Mouse (Mus musculus): ENCODE measurements at regions not wholly inside any gene's neighbourhood (a gene's known extent, or its start where the extent isn't known, plus 50 kb on each side); places are given as distances from the start of the nearest gene placed in this dataset.

DNA sequence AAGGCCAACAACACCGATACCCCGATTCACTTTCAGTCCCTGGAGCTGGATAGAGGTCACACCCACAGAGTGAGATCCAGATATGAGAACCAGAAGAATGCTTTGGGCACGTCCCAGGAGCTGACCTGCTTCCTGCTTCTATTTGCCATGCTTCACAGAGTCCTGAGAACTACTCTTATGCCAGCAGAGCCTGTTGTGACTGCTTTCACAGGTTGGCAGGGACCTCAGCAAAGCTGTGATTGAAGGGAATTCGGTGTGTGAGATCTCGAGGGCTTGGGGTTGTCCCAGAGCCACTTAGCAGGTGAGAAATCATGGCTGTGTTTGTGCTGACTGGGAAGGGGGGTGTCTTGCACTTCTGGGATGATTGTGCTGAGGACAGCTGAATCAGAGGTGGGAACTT lies 197.5 kb upstream of the Kif2a start:
- no peak for DNase-seq

DNA sequence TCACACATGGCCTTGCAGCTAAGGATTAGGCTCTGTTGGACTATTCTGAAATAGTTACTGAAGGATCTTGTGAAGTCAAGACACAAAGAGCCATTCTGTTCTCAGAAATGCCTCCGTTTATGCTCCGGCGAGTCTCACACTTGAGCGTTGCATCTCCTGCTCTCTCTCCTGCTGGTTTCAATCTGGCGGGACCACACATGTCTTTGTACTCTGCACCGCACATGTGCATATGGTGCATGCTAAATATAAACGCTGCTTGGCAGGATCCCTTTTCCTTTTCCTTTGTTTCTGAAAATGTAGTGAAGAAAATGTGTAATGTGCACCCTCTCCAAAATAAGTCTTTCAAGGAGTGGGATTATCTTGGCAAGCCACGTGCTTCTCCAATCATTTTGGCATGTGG lies 196.4 kb upstream of the Kif2a start:
- peak; percentile 80 for DNase-seq

DNA sequence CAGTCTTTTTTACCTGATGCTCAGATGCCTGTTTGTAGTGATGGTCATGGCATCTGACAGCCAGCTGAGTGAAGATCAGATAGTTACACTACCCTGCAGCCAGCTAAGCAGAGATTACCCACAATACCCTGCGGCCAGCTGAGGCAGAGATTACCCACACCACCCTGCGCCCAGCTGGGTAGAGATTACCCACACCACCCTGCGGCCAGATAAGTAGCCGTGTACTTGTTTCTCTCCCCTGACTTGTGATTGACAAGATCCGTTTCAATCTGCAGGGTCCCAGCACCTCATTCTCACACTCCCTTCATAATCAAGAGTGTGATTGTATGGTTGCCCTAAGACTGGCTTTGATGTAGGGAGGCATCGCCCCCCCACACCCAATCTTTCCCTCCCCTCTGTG lies 195.9 kb upstream of the Kif2a start:
- DNase-seq = no peak

DNA sequence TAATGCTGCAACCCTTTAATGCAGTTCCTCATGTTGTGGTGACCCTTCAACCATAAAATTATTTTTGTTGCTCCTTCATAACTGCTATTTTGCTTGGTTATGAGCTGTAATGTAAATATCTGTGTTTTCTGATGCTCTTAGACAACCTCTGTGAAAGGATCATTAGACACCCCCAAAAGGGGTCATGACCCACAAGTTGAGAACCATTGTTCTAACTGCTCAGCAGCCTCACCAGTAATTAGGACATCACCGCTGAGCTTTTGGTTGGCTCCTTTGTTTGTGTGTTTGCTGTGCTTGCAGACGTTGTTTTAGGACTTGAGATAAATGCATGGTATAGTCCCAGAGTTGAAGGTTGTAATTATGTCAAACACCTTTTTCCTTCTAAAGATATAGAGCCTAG lies 191.4 kb upstream of the Kif2a start:
- DNase-seq = no peak

DNA sequence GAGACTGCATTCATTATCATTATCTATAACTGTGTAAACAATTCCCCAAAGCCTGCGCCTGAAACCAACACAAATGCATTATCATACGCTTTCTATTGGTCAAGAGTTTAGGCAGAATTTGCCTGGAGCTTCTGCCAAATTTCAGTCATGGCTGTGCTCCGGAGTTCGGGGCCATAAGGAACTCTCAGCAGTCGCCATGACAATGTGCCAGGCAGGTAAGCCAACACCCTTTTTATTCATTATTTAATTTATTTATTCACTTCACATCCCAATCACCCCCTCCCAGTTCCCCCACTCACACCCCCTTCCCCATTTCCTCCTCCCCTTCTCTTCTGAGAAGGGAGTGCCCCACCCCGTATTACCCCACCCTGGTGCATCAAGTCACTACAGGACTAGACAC lies 188.8 kb upstream of the Kif2a start:
- no peak for DNase-seq

DNA sequence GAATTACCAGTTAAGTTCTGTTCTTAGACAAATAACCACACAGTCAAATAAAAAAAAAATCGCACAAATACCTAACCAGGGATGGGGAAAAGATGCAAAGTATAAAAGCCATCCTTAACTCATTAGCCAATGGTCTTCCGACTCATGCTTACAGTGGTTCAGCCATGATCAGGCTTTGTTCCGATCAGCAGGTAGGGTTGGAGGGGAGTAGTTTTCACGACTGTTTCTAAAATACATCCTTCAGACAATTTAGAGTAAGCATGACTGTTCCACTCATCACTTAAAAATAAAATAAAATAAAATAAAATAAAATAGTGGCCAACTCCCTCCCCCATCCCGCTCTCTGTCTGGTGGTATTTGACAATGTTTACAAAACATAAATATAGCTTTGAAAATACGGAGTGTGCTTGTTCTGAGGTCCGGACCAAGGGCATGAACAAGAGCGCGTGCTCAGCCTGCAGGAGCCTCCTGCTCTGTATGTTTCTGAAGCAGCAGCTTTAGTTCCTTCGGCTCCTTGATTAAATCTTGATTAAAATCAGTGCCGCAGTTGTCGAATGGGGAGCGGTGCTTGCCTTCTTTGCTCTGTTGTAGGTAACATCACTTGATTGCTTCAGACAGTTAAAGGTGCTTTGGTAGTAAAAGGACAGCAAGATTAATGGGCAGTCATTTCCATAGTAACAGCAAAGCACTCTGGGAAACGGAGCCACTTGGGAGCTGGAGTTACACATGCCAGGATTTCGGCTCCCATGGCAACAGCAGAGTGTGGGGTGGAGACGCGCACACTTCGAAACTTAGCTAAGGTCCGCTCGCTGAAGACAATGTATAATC lies 185.6 kb upstream of the Kif2a start:
- DNase-seq = peak; percentile 83

DNA sequence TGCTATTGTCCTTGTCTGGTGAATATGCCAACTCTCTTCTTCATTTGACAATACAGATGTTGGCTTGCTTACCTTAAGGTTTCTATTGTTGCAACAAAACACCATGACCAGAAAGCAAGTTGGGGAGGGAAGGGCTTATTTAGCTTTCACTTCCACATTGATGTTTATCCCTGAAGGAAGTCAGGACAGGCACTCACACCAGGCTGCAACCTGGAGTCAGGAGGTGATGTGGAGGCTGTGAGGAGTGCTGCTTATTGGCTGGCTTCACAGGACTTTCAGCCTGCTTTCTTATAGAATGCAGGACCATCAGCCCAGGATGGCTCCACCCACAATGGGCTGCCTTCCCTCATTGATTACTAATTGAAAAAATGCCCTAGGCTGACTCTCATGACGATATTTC lies 177.9 kb upstream of the Kif2a start:
- DNase-seq = no peak

DNA sequence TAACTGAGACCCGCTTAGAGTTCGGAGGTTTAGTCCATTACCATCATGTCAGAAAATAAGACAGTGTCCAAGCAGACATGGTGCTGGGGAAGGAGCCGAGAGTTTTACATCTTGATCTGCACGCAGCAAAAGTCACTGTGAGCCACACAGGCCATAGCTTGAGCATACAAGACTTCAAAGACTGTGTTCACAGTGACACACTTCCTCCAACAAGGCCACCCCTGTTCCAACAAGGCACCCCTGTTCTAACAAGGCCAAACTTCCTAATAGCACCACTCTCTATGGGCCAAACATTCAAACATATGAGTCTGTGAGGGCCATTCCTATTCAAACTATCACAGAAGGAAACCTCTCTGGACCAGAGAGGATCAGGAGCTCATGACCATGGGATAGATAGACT lies 171.5 kb upstream of the Kif2a start:
- no peak for DNase-seq

DNA sequence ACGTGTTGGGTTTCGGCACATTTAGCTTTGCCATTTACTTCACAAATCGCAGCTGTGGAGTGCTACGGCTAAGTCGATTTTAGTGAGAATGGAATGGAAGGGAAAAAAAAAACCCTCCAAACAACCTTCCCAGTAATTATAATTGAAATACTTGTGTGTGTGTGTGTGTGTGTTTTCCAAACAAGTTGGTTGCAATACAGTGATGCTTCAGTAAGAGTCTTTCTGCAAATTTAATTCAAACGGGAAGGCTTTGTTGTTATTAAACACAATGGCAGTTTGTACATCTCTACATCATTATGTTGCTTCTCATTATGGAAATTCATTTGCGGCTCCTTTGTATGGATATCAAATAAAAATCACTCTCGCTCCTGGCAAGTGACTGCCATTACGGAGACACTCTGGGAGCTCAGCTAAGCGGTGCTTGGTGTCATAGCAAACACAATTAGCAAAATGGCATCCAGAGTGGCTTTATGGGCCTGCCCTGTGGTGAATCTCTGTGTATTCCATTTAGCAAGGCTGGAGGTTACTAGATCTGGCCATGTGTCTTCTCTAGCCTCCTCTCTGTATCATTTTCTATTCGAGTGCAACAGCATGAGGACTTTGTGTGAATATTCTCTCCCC lies 165.4 kb upstream of the Kif2a start:
- no peak for DNase-seq

DNA sequence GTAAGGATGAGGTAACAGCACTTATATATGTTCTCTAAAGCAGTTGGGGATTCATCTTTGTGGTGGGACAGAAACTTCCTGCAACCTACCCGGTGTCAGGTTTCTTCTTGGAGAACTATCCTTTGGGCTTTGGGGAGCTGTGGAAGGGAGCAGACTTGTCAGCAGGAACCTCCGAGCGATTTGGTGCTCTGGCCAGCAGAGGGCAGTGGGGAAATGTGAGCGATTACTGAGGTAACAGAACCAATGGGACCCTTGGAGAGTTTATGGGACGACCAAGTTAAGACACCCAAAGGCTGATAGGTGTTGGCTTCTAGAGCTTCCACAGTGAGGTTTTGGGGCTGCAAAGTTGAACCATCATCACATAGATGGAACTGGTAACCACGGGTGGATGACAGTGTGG lies 160.6 kb upstream of the Kif2a start:
- peak; percentile 63 for DNase-seq

DNA sequence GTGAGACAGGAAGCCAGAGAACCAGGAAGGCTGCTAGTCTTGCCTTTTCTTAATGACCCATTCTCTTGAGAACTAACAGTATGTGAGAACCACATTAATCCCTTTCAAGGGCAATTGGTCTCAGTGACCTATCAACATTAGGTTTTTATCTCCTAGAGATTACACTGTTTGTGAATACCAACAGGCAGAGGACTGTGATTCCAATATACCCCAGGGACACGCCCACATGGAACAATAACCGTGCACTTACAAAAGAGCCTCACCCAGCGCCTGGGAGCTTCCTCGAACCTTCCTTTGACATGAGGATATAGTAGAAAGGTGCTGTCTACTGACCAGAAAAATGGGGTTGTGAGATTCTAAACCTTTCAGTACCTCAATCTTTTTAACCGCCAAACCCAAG lies 157.6 kb upstream of the Kif2a start:
- DNase-seq = no peak

DNA sequence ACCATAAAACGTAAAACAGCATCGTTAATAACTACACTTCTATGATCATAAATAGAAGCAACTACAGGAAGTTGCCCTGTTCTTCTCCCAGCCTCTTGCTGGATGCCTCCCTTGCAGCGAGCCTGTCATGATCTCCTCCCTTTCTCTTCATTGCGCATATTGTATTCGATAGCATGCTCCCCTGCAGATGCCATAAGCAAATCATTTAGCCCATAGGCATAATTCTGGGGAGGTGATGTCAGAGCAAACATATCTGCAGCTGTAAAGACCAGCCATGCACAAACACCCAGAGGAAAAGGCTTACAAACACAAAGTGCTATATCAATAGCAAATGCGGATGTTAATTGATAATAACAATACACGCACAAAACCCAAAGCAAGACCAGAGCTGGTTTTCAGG lies 155.7 kb upstream of the Kif2a start:
- DNase-seq = no peak

DNA sequence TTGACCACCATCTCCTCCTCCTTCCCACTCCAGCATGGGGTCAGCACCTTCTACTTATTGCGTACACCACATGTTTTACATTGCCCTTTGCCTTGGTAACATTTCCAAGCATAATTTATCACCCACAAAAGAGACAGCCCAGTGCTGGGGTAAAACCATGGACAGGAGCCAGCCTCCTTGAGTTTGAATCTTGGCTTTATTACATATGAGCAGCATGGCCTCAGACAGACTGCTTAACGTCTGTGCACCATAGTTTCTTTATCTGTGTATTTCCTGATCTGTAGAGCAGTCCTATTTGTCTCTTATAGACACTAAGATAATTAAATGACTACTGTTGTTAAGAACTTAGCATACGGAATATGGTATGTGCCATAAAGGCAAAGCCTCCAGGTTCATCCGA lies 154.0 kb upstream of the Kif2a start:
- DNase-seq = no peak

DNA sequence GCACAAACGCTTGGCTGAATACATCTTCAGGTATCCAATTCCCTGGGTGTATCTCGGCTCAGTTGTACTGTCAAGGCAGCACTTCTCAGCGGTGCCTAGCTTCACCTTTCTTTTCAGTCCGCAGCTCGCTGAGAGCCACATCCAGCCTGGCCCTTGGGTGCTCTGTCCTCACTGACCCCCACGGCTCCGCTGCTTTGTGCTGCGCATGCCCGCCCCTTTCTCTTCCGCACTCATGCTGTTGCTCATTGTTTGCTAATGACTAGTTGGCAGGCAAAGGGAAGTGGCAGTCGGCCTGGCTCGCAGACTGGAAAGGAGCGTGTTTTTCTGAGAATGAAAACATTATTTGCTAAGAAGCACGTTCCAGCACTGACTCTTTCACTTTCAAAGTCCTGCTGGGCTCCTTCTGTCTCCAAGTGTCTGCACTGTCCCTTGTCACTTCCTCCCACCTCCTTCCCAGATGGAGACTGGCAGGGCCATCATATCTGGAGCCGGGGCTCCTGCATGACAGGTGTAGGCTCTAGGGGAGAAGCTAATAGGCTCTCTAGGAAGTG lies 146.7 kb upstream of the Kif2a start:
- DNase-seq = peak; percentile 35

DNA sequence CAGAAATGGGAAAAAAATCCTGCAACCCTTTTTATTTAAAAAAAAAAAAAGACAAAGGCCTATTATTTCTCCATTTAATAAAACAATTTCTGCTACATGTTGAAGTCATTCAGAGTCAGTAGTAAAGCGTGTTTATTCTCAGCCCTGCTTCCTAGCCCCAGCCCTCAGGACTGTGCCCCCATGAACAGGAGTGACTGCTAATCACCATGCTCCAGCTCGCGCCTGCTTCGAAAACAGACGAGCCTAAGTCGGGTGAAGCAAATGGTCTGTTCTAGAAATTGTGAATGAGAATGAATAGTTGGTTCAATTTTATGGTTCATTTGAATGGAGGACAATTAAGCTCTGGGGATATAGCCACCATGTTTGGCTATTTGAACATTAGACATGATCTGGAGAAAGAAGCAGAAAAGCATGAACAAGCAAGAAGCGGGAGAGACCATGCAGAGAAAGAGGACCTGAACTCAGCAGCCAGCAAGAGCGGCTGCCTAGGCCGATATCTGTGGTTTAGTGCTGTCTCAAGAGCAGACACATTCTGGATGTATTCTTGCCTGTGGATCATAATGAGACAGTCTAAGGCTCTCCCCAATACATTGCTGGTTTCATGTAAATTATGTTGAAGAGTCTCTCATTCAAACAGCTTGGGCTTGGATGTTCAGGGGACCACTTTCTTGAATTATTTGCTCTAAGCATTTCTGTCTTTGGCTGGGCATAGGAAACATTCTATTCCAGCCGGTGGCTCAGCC lies 146.1 kb upstream of the Kif2a start:
- no peak for DNase-seq

DNA sequence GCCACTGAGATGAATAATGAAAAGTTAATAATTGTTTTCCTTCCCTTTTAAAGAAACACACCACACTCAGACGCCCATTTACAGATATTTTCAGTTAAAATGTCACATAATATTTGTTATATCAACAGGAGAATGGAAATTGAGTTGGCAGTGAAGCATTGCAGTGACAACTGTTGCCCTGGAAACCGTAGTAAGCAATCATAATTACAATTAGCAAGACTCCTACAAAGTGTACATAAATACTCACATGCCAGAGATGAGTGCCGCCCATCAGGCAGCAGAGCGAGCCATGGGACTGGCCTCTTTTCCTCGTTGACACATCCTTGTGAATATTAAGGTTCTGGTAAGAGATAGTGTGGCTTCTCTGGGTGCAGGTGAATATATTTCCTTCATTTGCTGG lies 129.6 kb upstream of the Kif2a start:
- no peak for DNase-seq

DNA sequence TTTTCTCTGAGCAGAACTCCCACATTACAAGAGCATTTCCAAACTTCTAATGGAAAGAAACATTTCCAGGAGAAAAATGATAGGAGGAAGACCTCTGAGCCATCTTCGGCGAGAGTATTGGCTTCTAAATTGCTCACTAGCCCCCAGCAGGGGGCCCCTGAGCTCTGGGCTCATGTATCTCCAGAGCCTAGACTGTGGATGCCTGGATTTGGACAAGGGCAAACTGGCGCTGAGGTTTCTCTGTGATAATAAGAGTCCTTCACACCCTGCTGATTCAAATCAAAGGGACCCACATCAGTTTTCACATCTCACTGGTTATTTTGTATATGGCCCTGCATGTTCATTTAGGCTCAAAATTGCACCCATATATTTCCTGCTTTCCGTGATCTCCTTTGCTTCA lies 119.3 kb upstream of the Kif2a start:
- no peak for DNase-seq

DNA sequence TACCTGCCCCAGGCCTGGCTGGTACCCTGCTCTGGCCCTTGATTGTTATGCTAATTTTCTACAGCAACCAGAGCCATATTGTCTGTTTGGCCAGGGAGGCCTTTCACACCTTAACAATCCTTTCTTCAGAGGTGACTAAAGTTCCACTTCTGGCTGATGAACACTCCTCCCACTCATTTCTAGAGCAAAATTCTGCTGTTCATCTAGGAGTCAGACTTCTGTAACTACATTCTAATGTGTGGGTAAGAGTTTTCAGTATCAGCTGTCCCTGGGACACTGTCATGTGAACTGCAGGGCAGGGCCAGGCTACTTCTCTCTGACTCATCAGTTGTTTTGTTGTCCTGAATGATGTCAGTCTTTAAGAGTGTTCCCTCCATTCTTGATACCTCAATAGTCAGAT lies 112.2 kb upstream of the Kif2a start:
- no peak for DNase-seq

DNA sequence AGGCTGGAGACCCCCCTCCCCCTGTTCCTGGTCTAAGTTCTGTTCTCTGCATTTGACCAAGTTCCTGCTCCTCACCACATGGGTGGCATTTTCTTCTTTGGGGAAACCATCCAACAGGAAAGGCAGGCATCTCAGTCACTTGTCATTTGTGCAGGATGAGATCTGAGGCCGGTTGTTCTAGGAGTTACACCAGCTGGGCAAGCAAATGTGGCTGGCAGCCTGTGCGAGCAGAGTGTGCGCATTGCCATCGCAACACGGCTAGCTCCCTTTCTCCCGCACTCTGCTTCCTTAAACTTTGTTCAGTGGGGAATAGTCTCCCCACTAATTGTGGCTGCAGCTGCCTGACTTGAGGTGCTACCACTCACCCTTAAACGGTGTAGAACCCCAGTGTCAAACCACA lies 104.7 kb upstream of the Kif2a start:
- no peak for DNase-seq

DNA sequence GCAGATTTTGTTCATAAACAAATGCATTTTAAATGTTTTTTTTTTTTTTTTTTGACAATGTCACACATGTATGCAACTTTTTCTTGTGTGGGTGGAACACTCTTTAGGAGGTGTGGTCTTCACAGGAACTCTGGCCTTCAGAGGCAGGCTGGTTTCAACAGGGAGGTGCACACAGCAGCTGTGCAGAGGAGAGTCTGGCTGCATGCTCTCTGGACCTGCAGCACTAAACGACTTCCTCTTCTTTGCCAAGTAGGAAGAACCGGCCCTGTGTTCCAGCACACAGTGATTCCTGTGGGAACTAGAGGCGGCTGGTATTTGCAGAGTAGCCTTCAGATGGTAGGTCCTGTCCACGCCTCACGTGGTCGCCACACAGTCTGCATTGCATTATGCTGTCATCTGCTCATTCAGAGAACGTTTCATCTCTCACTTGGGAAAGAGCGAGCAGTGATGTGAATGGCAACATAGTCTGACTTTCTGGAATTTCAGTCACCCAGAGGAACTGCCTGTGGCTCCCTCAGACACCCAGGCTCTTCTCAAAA lies 102.3 kb upstream of the Kif2a start:
- no peak for DNase-seq

DNA sequence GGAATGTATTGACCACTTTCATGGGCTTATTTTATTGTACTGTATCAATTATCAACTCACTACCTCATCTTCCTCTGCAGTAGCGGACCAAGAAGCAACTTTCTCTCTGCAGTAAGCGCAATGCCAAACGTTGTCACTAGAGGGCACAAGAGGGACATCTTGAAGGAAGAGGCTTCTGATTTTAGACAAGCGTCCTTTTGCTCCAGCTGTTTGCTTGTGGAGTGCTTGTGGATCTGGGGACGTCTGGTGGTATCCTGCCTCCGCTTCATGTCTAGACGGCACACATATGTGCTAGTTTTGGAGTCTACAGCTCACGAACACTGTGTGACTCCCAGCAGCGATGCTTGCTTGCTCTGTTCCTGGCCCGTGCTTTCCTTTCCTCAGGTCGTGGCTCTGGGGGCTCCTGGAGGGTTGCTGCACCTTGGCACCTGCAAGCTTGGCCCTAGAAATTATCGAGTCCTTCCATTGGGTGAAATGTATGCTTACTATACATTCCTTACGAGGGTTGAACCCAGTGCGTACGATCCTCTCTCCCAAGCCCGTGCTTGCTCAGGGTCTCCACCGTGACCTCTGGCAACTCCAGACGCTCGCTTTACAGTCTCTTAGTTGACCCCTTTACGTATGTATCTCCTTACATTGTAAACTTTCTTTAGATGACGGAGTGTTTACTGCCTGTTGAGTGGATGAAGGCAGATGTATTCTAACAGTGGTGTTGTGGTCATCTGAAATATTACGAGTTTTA lies 92.2 kb upstream of the Kif2a start:
- peak; percentile 87 for DNase-seq

DNA sequence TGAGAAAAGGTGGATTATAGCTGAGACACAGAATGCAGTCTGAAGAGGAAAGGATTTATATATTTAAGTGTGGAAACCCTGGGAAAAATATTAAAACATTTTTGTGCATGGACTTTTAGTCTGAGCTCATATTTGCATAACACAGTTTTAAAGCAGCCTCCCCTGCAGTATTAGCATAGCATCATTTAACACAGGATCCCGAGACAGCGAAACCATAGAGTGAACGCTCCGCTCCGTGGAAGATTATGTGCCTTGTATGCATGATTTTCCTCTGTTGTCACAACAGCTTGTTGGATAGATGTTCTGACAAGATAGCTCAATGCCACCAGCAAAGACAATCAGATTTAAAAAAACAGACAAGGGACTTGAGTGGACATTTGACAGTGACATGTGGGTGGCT lies 86.1 kb upstream of the Kif2a start:
- DNase-seq = no peak

DNA sequence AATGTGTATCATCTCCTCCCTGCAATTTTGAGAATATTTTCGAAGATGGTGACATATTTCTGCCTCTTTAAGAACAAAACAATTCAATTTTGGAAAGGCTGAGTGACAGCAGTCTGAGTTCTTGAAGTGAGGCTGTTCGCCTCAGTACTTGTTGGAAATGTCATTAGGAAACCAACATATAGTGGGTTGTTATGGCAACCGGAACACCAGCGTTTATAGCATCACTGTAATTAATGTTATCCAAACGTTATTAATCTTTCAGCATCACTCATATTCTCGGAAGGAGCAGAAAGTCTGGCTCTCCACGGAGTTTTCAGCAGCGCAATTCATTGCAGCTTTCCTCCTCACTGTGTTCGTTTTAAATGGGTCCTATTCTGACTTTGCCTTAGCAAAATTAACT lies 85.6 kb upstream of the Kif2a start:
- no peak for DNase-seq

Data from right cerebral cortex, adult 18-20 months (tissue).